Mouse (Mus musculus) MEL (cell line): ENCODE measurements around the gene Miga1. TPM values are rescaled to one million over a fixed set of nuclear protein-coding genes. Genes with fewer than 3 reads are reported as not detected.

ENCODE experiments used
- DNase-seq: peaks from one replicate; pipeline ENCODE4 v3.0.0; 2011; ENCODE audit warnings: low read depth, low spot score
- H3K27ac ChIP-seq: 2 replicates; pipeline ENCODE4 v1.5.1; 2012; ENCODE audit warnings: low read depth, mild to moderate bottlenecking, control low read depth, low read length, moderate library complexity; ENCODE audit not compliant: control insufficient read depth
- H3K27me3 ChIP-seq, 2 experiments: fragments of 150-350 bp in 1 of 2; sonication (generic) in 1 of 2; 2 replicates each; pipeline ENCODE4 v1.6.1; 2012; ENCODE audit warnings: low read length in 2 of 2, mild to moderate bottlenecking in 2 of 2, improper control_type of control experiment in 1 of 2, moderate library complexity in 1 of 2; ENCODE audit not compliant: insufficient read depth in 2 of 2, control insufficient read depth in 1 of 2
- H3K36me3 ChIP-seq, 2 experiments: 2 replicates each; pipeline ENCODE4 v1.6.1; 2012 to 2014; ENCODE audit warnings: low read length in 2 of 2, improper control_type of control experiment in 1 of 2, inconsistent platforms in 1 of 2, mild to moderate bottlenecking in 1 of 2; ENCODE audit not compliant: insufficient read depth in 2 of 2, control insufficient read depth in 1 of 2
- H3K4me1 ChIP-seq, 2 experiments: fragments of 150-350 bp in 1 of 2; sonication (generic) in 1 of 2; 2 replicates each; pipeline ENCODE4 v1.6.1; 2012; ENCODE audit warnings: low read length in 2 of 2, improper control_type of control experiment in 1 of 2, mild to moderate bottlenecking in 1 of 2; ENCODE audit not compliant: insufficient read depth in 2 of 2, control insufficient read depth in 1 of 2
- H3K4me3 ChIP-seq, 2 experiments: fragments of 150-350 bp in 1 of 2; sonication (generic) in 1 of 2; 2 replicates each; pipeline ENCODE4 v1.5.1; 2012; ENCODE audit warnings: low read depth in 2 of 2, low read length in 2 of 2, mild to moderate bottlenecking in 2 of 2, moderate library complexity in 2 of 2, control low read depth in 1 of 2, improper control_type of control experiment in 1 of 2; ENCODE audit not compliant: control insufficient read depth in 1 of 2, insufficient read depth in 1 of 2
- H3K79me2 ChIP-seq: 2 replicates; pipeline ENCODE4 v1.6.1; 2012; ENCODE audit warnings: mild to moderate bottlenecking, low read length, moderate library complexity; ENCODE audit not compliant: control insufficient read depth, poor library complexity, insufficient read depth
- H3K9ac ChIP-seq: 2 replicates; pipeline ENCODE4 v1.6.1; 2012; ENCODE audit warnings: low read depth, mild to moderate bottlenecking, control low read depth, low read length, moderate library complexity; ENCODE audit not compliant: control insufficient read depth, poor library complexity, severe bottlenecking
- H3K9me3 ChIP-seq: fragments of 150-350 bp; sonication (generic); replicated peaks from 2 replicates; pipeline ENCODE4 v1.6.1; 2012; ENCODE audit warnings: mild to moderate bottlenecking, low read length, improper control_type of control experiment, moderate library complexity; ENCODE audit not compliant: insufficient read depth
- BHLHE40 ChIP-seq: IDR thresholded peaks from 2 replicates; pipeline ENCODE4 v1.6.1; 2012; ENCODE audit warnings: low read depth, mild to moderate bottlenecking, inconsistent platforms, low read length, improper control_type of control experiment, borderline replicate concordance
- CHD2 ChIP-seq: IDR thresholded peaks from 2 replicates; pipeline ENCODE4 v1.6.1; 2011; ENCODE audit warnings: low read length, improper control_type of control experiment
- CTCF ChIP-seq, 3 experiments: IDR thresholded peaks in 2 of 3; conservative IDR thresholded peaks in 1 of 3; 2 replicates each; pipeline ENCODE4 v1.5.1; 2011 to 2012; ENCODE audit warnings: low read length in 3 of 3, low read depth in 2 of 3, mild to moderate bottlenecking in 2 of 3, improper control_type of control experiment in 1 of 3, inconsistent platforms in 1 of 3, mixed read lengths in 1 of 3, moderate library complexity in 1 of 3; ENCODE audit not compliant: control insufficient read depth in 1 of 3, insufficient read depth in 1 of 3, poor library complexity in 1 of 3, severe bottlenecking in 1 of 3
- E2F4 ChIP-seq: IDR thresholded peaks from 2 replicates; pipeline ENCODE4 v1.6.1; 2011; ENCODE audit warnings: low read depth, low read length, improper control_type of control experiment, borderline replicate concordance
- HCFC1 ChIP-seq: IDR thresholded peaks from 2 replicates; pipeline ENCODE4 v1.6.1; 2012; ENCODE audit warnings: low read depth, mild to moderate bottlenecking, inconsistent platforms, low read length, improper control_type of control experiment, moderate library complexity
- JUND ChIP-seq: IDR thresholded peaks from 2 replicates; pipeline ENCODE4 v1.6.1; 2011; ENCODE audit warnings: low read depth, mild to moderate bottlenecking, improper control_type of control experiment, low read length
- MAZ ChIP-seq: IDR thresholded peaks from 2 replicates; pipeline ENCODE4 v1.6.1; 2012; ENCODE audit warnings: low read depth, mild to moderate bottlenecking, inconsistent platforms, low read length, improper control_type of control experiment
- MYC ChIP-seq: IDR thresholded peaks from 2 replicates; pipeline ENCODE4 v1.6.1; 2011; ENCODE audit warnings: low read depth, mild to moderate bottlenecking, low read length, improper control_type of control experiment, moderate library complexity
- NRF1 ChIP-seq: IDR thresholded peaks from 2 replicates; pipeline ENCODE4 v1.6.1; 2014; ENCODE audit warnings: low read depth, mild to moderate bottlenecking, inconsistent platforms, low read length, improper control_type of control experiment, moderate library complexity; ENCODE audit not compliant: poor library complexity, insufficient read depth, severe bottlenecking
- POLR2A ChIP-seq, 2 experiments: IDR thresholded peaks; 2 replicates each; pipeline ENCODE4 v1.6.1; 2011 to 2012; ENCODE audit warnings: low read length in 2 of 2, mild to moderate bottlenecking in 2 of 2, control low read depth in 1 of 2, improper control_type of control experiment in 1 of 2, low read depth in 1 of 2, moderate library complexity in 1 of 2; ENCODE audit not compliant: control insufficient read depth in 1 of 2, insufficient read depth in 1 of 2, poor library complexity in 1 of 2
- POLR2AphosphoS2 ChIP-seq: IDR thresholded peaks from 2 replicates; pipeline ENCODE4 v1.6.1; 2011; ENCODE audit warnings: low read length, improper control_type of control experiment
- POLR2AphosphoS5 ChIP-seq: IDR thresholded peaks from 2 replicates; pipeline ENCODE4 v1.6.1; 2012; ENCODE audit warnings: low read depth, borderline replicate concordance, mild to moderate bottlenecking, inconsistent platforms, low read length, moderate library complexity, mixed read lengths
- TAL1 ChIP-seq: IDR thresholded peaks from 2 replicates; pipeline ENCODE4 v1.6.1; 2012; ENCODE audit warnings: mild to moderate bottlenecking, inconsistent platforms, low read length, moderate library complexity, mixed read lengths
- TCF12 ChIP-seq: IDR thresholded peaks from 2 replicates; pipeline ENCODE4 v1.6.1; 2014; ENCODE audit warnings: low read depth, mild to moderate bottlenecking, inconsistent platforms, low read length, improper control_type of control experiment, moderate library complexity
- UBTF ChIP-seq: IDR thresholded peaks from 2 replicates; pipeline ENCODE4 v1.6.1; 2012; ENCODE audit warnings: low read depth, mild to moderate bottlenecking, inconsistent platforms, low read length, improper control_type of control experiment, moderate library complexity, borderline replicate concordance; ENCODE audit not compliant: insufficient read depth
- USF1 ChIP-seq: IDR thresholded peaks from 2 replicates; pipeline ENCODE4 v1.6.1; 2014; ENCODE audit warnings: low read depth, mild to moderate bottlenecking, inconsistent platforms, low read length, improper control_type of control experiment, moderate library complexity
- ZKSCAN1 ChIP-seq: IDR thresholded peaks from 2 replicates; pipeline ENCODE4 v1.6.1; 2012; ENCODE audit warnings: low read depth, mild to moderate bottlenecking, inconsistent platforms, low read length, improper control_type of control experiment, moderate library complexity
- ZNF384 ChIP-seq: IDR thresholded peaks from 2 replicates; pipeline ENCODE4 v1.6.1; 2012; ENCODE audit warnings: low read depth, mild to moderate bottlenecking, inconsistent platforms, low read length, improper control_type of control experiment
- polyA plus RNA-seq, 2 experiments: library from polyadenylated mRNA; stranded (reverse) in 1 of 2; unstranded in 1 of 2; fragments of >175 nt in 1 of 2; fragments of >200 nt in 1 of 2; gene quantifications; 2 replicates each; pipeline versions ENCODE4 v1.2.1 to v1.2.4; 2012; ENCODE audit warnings: low replicate concordance in 2 of 2, low read depth in 1 of 2; ENCODE audit not compliant: insufficient read length in 2 of 2, insufficient read depth in 1 of 2, missing spikeins in 1 of 2
- total RNA-seq: library from RNA; depleted of rRNA; stranded (reverse); fragments of 300-350 nt; gene quantifications from 2 replicates; pipeline ENCODE4 v1.2.3, GENCODE M21; 2012

Miga1 gene
- total and polyA plus RNA-seq, 3 experiments: 14.2 to 16.2 TPM; not detected in 1

DNA sequence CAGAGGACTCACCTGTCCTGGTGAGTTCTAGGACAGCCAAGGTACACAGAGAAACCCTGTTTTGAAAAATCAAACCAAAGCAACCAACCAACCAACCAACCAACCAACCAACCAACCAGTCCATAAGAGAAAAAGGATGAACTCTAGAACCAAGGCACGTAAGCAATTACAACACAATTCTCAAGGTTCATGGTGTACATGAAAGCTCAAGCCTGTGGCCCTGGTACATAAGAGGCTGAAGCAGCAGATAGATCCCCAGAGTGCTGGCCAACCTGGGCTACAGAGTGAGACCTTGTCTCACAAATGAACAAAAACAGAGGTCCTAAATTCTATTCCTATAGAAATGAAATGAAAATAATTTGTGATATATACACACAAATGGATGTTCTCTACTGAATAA is 55.9 kb downstream of the Miga1 start:
- H3K79me2 ChIP-seq: no peaks in the 10 kb centered on the region
- H3K4me3 ChIP-seq: no peak overlapping the region
- no peaks in the 10 kb centered on the region for H3K4me1 ChIP-seq
- no peaks in the 10 kb centered on the region for H3K27me3 ChIP-seq
- TF ChIP-seq POLR2A (IDR thresholded peaks at IDR 0.05; ENCODE audit: control insufficient read depth in 1 of 2, insufficient read depth in 1 of 2, low read depth in 1 of 2, low read length in 2 of 2, poor library complexity in 1 of 2) (no peak), JUND (no peak), MAZ (no peak), TAL1 (no peak), CHD2 (no peak), MYC (no peak), ZKSCAN1 (no peak), HCFC1 (no peak)
- H3K9ac ChIP-seq: no peak overlapping the region
- peaks cover 0 to 6% of the 10 kb centered on the region in 2 experiments; a peak in 1 of 4 replicates for H3K36me3 ChIP-seq
- no peaks in the 10 kb centered on the region for H3K9me3 ChIP-seq
- no peak for DNase-seq
- H3K27ac ChIP-seq: no peak overlapping the region

DNA sequence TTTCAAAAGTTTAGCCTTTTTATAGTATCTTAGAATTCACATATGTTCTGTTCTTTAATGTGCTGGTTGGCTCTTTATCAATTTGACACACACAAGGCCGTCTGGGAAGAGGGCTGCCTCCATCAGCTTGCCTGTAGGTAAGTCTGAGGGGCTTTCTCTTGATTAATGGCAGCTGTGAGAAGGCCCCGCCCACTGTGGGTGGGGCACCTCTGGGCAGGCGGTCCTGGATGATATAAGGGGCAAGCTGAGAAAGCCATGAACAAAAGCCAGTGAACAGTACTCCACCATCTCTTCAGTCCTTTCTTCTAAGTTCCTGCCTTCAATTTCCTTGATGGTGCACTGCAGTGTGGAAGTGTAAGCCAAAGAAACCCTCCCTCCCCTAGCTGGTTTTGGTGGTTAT is 58.1 kb downstream of the Miga1 start:
- H3K27me3 ChIP-seq: no peaks in the 10 kb centered on the region
- H3K4me3 ChIP-seq: no peak overlapping the region
- DNase-seq: no peak
- no peaks in the 10 kb centered on the region for H3K4me1 ChIP-seq
- no peak overlapping the region for H3K27ac ChIP-seq
- no peaks in the 10 kb centered on the region for H3K79me2 ChIP-seq
- TF ChIP-seq HCFC1 (no peak), POLR2AphosphoS2 (no peak), TCF12 (no peak), CHD2 (no peak), ZNF384 (no peak), NRF1 (no peak), E2F4 (no peak), POLR2AphosphoS5 (no peak), BHLHE40 (no peak), MAZ (no peak), UBTF (no peak), CTCF (IDR thresholded peaks at IDR 0.05 in 2 of 3, conservative IDR thresholded peaks at IDR 0.05 in 1 of 3; ENCODE audit: control insufficient read depth in 1 of 3, insufficient read depth in 1 of 3, low read depth in 2 of 3, low read length in 3 of 3, poor library complexity in 1 of 3, severe bottlenecking in 1 of 3) (no peak), USF1 (no peak), ZKSCAN1 (no peak)
- no peaks in the 10 kb centered on the region for H3K9me3 ChIP-seq
- peaks cover 0 to 3% of the 10 kb centered on the region in 2 experiments; a peak in 1 of 4 replicates for H3K36me3 ChIP-seq
- H3K9ac ChIP-seq: no peak overlapping the region
